Mouse (Mus musculus): ENCODE measurements around the gene Ifitm7.

DNA sequence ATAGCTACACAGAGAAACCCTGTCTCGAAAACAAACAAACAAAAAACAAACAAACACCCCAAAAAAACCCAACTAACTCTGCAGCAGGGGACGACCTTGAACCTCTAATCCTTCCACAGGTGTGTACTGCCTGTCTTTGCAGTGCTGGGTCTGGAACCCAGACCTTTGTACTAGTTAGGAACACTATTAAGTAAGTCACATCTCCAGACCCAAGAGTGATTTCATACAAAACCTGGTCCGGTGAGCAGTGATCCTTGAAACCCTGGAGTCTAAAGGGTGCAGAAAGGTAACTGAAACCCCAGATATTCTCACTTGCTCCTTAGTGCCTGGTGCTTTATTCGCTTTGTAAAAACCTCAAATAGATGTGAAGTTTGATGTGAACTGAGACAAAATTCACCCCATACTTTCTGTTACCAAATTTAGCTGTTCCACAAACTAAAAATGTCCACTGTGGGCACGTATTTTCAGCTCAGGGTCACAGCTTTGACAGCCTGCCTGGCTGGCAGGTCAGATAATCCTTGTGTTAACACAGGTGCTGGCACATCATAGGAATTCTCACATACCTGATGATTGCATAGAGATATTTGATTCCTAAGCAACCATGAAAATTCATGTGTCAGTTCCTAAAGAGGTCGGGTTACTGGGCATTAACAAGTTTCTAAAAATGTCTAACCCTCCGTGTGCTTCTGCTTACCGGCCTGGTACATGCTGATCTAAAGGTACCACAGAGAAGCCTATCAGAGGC, 16.9 kb upstream of the Ifitm7 start:
- TF ChIP-seq MAZ (IDR thresholded peaks at IDR 0.05; ENCODE audit: low read depth, low read length) (no peak), SMC3 (IDR thresholded peaks at IDR 0.05; ENCODE audit: low read depth, low read length) (no peak), TBP (IDR thresholded peaks at IDR 0.05; ENCODE audit: low read depth, low read length) (no peak), NRF1 (IDR thresholded peaks at IDR 0.05; ENCODE audit: insufficient read depth, low read depth, low read length, poor library complexity, severe bottlenecking) (no peak), CTCF (IDR thresholded peaks at IDR 0.05 in 2 of 3, conservative IDR thresholded peaks at IDR 0.05 in 1 of 3; ENCODE audit: control insufficient read depth in 1 of 3, insufficient read depth in 1 of 3, low read depth in 2 of 3, low read length in 3 of 3, poor library complexity in 1 of 3, severe bottlenecking in 1 of 3) (no peak), POLR2A (IDR thresholded peaks at IDR 0.05; ENCODE audit: control insufficient read depth in 1 of 2, insufficient read depth in 1 of 2, low read depth in 1 of 2, low read length in 2 of 2, poor library complexity in 1 of 2) (no peak), RAD21 (IDR thresholded peaks at IDR 0.05; ENCODE audit: low read depth, low read length) (no peak), MYC (IDR thresholded peaks at IDR 0.05; ENCODE audit: low read depth, low read length) (no peak), TCF12 (IDR thresholded peaks at IDR 0.05; ENCODE audit: low read depth, low read length) (no peak), CHD2 (IDR thresholded peaks at IDR 0.05; ENCODE audit: low read length) (no peak)
